Mouse (Mus musculus): ENCODE measurements around the gene Cldn24. TPM values are rescaled to one million over a fixed set of nuclear protein-coding genes. Genes with fewer than 3 reads are reported as not detected.
A peak's percentile ranks its signal among the peaks of the same experiment; 100 is the strongest.

Gene Cldn24
- polyA plus RNA-seq, 1 experiment: not detected

GRCm38 (mm10) chr8:47851824-47852502 lies 30.0 kb downstream of the Cldn24 start:
- Histone ChIP-seq H3K4me3 (replicated peaks) (peak overlapping the region; percentile 91), H3K9me3 (no peaks in the 10 kb centered on the region)

DNA sequence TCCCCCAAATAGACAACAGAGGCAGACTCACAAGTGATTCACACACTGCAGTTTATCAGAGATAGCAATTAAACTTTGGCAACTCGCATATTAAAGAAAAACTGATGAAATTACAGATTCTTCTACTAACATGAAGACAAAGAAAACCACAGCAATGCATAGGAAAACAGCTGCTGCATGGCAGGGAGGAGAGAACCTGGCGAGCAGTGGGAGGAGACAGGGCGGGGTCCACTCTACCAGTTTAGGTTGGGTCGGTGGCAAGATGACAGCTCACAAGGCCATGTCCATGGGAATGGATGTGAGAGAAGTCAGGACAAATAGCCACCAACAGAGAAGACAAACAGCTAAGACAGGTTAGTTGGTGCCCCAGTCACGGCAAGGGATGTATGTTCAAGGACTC lies 30.8 kb downstream of the Cldn24 start:
- Histone ChIP-seq H3K36me3 (replicated peaks; ENCODE audit: low read length) (peaks cover 44% of the 10 kb centered on the region), H3K4me1 (peaks cover 45% of the 10 kb centered on the region), H3K4me3 (replicated peaks) (peak overlapping the region; percentile 91), H3K27me3 (replicated peaks) (no peaks in the 10 kb centered on the region), H3K9me3 (no peaks in the 10 kb centered on the region)
- TF ChIP-seq FLI1 (IDR thresholded peaks at IDR 0.05; ENCODE audit: low read length) (no peak), GATA1 (IDR thresholded peaks at IDR 0.05; ENCODE audit: borderline replicate concordance, low read length) (no peak)

More at GRCm38 (mm10) chr8:47851824-47852502, 30.0 kb downstream of the Cldn24 start:
- H3K27me3 ChIP-seq (replicated peaks): no peaks in the 10 kb centered on the region
- TF ChIP-seq GATA1 (IDR thresholded peaks at IDR 0.05; ENCODE audit: borderline replicate concordance, low read length): no peak
- TF ChIP-seq FLI1 (IDR thresholded peaks at IDR 0.05; ENCODE audit: low read length): no peak
- H3K36me3 ChIP-seq (replicated peaks; ENCODE audit: low read length): peaks cover 49% of the 10 kb centered on the region
- H3K4me1 ChIP-seq: peaks cover 45% of the 10 kb centered on the region

- H3K4me3 ChIP-seq (replicated peaks): no peak overlapping the region
- no peak for TF ChIP-seq FLI1 (IDR thresholded peaks at IDR 0.05; ENCODE audit: low read length)
- TF ChIP-seq GATA1 (IDR thresholded peaks at IDR 0.05; ENCODE audit: borderline replicate concordance, low read length): no peak
- H3K4me1 ChIP-seq: peaks cover 45% of the 10 kb centered on the region
- no peaks in the 10 kb centered on the region for H3K9me3 ChIP-seq
- no peaks in the 10 kb centered on the region for H3K27me3 ChIP-seq (replicated peaks)
- H3K36me3 ChIP-seq (replicated peaks; ENCODE audit: low read length): peaks cover 44% of the 10 kb centered on the region
These were observed 31.4 kb downstream of the Cldn24 start for GRCm38 (mm10) chr8:47853356-47853755.

- no peak overlapping the region for H3K4me3 ChIP-seq (replicated peaks)
- TF ChIP-seq FLI1 (IDR thresholded peaks at IDR 0.05; ENCODE audit: low read length): no peak
- no peak for TF ChIP-seq GATA1 (IDR thresholded peaks at IDR 0.05; ENCODE audit: borderline replicate concordance, low read length)
- H3K9me3 ChIP-seq: no peaks in the 10 kb centered on the region
- no peaks in the 10 kb centered on the region for H3K27me3 ChIP-seq (replicated peaks)
- H3K36me3 ChIP-seq (replicated peaks; ENCODE audit: low read length): peaks cover 65% of the 10 kb centered on the region
- peaks cover 2% of the 10 kb centered on the region; the same call in 1 of the 2 replicates for H3K4me1 ChIP-seq
These were observed 37.3 kb downstream of the Cldn24 start for GRCm38 (mm10) chr8:47859259-47859658.

DNA sequence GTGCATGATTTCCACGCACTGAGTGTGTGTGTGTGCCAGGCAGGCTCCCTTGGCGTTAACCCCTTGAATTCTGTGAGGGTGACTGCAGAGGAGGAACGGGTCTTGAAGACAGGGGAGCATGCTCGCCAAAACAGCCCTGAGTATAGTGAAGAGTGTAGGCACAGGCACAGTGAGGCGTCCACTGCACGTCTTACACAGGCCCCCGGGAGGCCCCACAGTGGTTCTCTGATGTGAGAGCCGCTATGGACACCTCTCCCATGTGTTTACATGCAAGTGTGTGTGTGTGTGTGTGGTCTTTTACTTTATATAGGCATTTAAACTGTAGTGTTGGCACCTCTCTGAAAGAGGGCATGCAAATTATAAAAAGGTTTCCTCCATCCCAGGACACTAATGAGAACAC lies 44.6 kb downstream of the Cldn24 start:
- no peaks in the 10 kb centered on the region; the same call in 1 of the 2 replicates for H3K4me1 ChIP-seq
- H3K4me3 ChIP-seq (replicated peaks): no peak overlapping the region
- TF ChIP-seq FLI1 (IDR thresholded peaks at IDR 0.05; ENCODE audit: low read length) (no peak), GATA1 (IDR thresholded peaks at IDR 0.05; ENCODE audit: borderline replicate concordance, low read length) (no peak)
- H3K36me3 ChIP-seq (replicated peaks; ENCODE audit: low read length): peaks cover 73% of the 10 kb centered on the region
- no peaks in the 10 kb centered on the region for H3K9me3 ChIP-seq
- no peaks in the 10 kb centered on the region for H3K27me3 ChIP-seq (replicated peaks)

DNA sequence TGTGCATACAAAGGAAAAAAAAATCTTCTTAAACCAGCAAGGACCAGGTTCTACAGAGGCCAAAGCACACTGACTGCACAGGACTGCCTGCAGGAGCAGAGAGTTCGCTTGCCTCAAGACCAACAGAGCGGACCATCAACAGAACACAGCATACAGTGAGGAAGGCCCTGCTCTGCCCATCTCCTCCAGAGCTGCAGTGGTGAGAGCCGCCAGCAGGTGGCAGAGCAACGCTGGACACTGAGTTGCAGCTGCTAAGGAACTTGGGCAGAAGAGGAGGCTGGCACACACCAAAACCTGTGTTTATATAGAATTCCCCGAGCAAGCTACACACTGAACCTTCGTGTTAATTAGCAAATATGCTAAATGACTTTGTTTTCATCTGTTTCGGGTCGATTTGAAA lies 45.1 kb downstream of the Cldn24 start:
- TF ChIP-seq GATA1 (IDR thresholded peaks at IDR 0.05; ENCODE audit: borderline replicate concordance, low read length) (no peak), FLI1 (IDR thresholded peaks at IDR 0.05; ENCODE audit: low read length) (no peak)
- H3K27me3 ChIP-seq (replicated peaks): no peaks in the 10 kb centered on the region
- peaks cover 3% of the 10 kb centered on the region for H3K4me1 ChIP-seq
- H3K36me3 ChIP-seq (replicated peaks; ENCODE audit: low read length): peaks cover 69% of the 10 kb centered on the region
- H3K4me3 ChIP-seq (replicated peaks): no peak overlapping the region
- H3K9me3 ChIP-seq: no peaks in the 10 kb centered on the region

Other genes with a start within 250 kb of the Cldn24 start
- gene Ing2, start 146.6 kb upstream of the Cldn24 start, polyA plus RNA-seq (2012; ENCODE audit: insufficient read depth, low replicate concordance): 5.4 and 5.7 TPM in 2 replicates
- 4.5 and 5.9 TPM in 2 replicates for gene Cdkn2aip, start 108.2 kb upstream of the Cldn24 start, polyA plus RNA-seq (2012; ENCODE audit: insufficient read depth, low replicate concordance)
- gene Cldn22, start 2.3 kb downstream of the Cldn24 start, polyA plus RNA-seq (2012; ENCODE audit: insufficient read depth, low replicate concordance): not detected in 2 replicates
- 1.1 and 3.0 TPM in 2 replicates for gene Wwc2, start 168.8 kb downstream of the Cldn24 start, polyA plus RNA-seq (2012; ENCODE audit: insufficient read depth, low replicate concordance)

Measured in megakaryocyte, embryonic 14.5 days (primary cell).